Mouse (Mus musculus) forebrain, embryonic 11.5 days (tissue): ENCODE measurements around the gene Gfra4. TPM values are rescaled to one million over a fixed set of nuclear protein-coding genes. Genes with fewer than 3 reads are reported as not detected.

Source experiments
- ATAC-seq: fragments of 200-750 bp; cut with Nextera tagmentation; replicated peaks from 2 replicates; pipeline ENCODE4 v1.8.0; 2017; ENCODE audit warnings: moderate TSS enrichment; ENCODE audit not compliant: low FRiP score
- DNase-seq: peaks from one replicate; pipeline ENCODE4 v3.0.0-alpha.2; 2017; ENCODE audit warnings: low spot score
- H3K27ac ChIP-seq: fragments of 300-500 bp; sonication (generic); 2 replicates; pipeline ENCODE4 v1.5.1; 2014; ENCODE audit warnings: low read depth, low read length
- H3K27me3 ChIP-seq: fragments of 300-500 bp; sonication (generic); 2 replicates; pipeline ENCODE4 v1.6.1; 2014; ENCODE audit warnings: mild to moderate bottlenecking, low read length, mixed read lengths; ENCODE audit not compliant: control insufficient read depth, insufficient read depth
- H3K36me3 ChIP-seq: fragments of 300-500 bp; sonication (generic); 2 replicates; pipeline ENCODE4 v1.6.1; 2014; ENCODE audit warnings: mild to moderate bottlenecking, low read length, moderate library complexity, mixed read lengths; ENCODE audit not compliant: control insufficient read depth, insufficient read depth
- H3K4me1 ChIP-seq: fragments of 300-500 bp; sonication (generic); replicated peaks from 2 replicates; pipeline ENCODE4 v1.6.1; 2014; ENCODE audit warnings: low read length, mixed read lengths; ENCODE audit not compliant: control insufficient read depth, insufficient read depth
- H3K4me2 ChIP-seq: fragments of 300-500 bp; sonication (generic); 2 replicates; pipeline ENCODE4 v1.6.1; 2014; ENCODE audit warnings: low read depth, mild to moderate bottlenecking, low read length, moderate library complexity, mixed read lengths; ENCODE audit not compliant: severe bottlenecking
- H3K4me3 ChIP-seq: fragments of 300-500 bp; sonication (generic); 2 replicates; pipeline ENCODE4 v1.5.1; 2014; ENCODE audit warnings: low read depth, low read length
- H3K9ac ChIP-seq: fragments of 300-500 bp; sonication (generic); 2 replicates; pipeline ENCODE4 v1.6.1; 2014; ENCODE audit warnings: low read length
- H3K9me3 ChIP-seq: fragments of 300-500 bp; sonication (generic); 2 replicates; pipeline ENCODE4 v1.6.1; 2016; ENCODE audit warnings: low read length, mixed read lengths; ENCODE audit not compliant: control insufficient read depth
- WGBS: fragments of 180-500 bp; shearing (Covaris S2); extraction: QIAGEN DNeasy Blood & Tissue Kit; methylation state at CpG from one replicate; pipeline ENCODE4 v1.1.7; 2014; 5-methylcytosine and 5-hydroxymethylcytosine counted together
- polyA plus RNA-seq: library from polyadenylated mRNA; unstranded; fragments of >200 nt; fragmentation: Nextera tagmentation; extraction: Ambion mirVana; gene quantifications from 2 replicates; pipeline ENCODE4 v1.2.1, GENCODE M21; 2014

Gfra4 gene
- polyA plus RNA-seq = 3.4 and 4.0 TPM in 2 replicates

GRCm38 (mm10) chr2:131042988-131043387 lies at the start of gene Gfra4:
TSS of gene Gfra4 (minus strand) at chr2:131043088.
- Histone ChIP-seq H3K4me1 (0 out of 2 replicates have a peak, but pooled peaks cover 6% of the 10 kb centered on the region), H3K4me2 (no peak within 1 kb of the TSS), H3K27me3 (peaks cover 36% of the 10 kb centered on the region), H3K36me3 (no peaks in the 10 kb centered on the region), H3K27ac (no peak within 1 kb of the TSS), H3K4me3 (no peak within 1 kb of the TSS), H3K9me3 (no peaks in the 10 kb centered on the region), H3K9ac (no peak within 1 kb of the TSS)
- ATAC-seq (no peak), DNase-seq (no peak)
- WGBS = 76% methylated on average over 2 of the region's 2 CpGs

- WGBS = 81% methylated on average over 3 of the region's 3 CpGs
- Histone ChIP-seq H3K4me2 (no peak overlapping the region), H3K9ac (no peak overlapping the region), H3K36me3 (no peaks in the 10 kb centered on the region), H3K4me1 (no peaks in the 10 kb centered on the region), H3K9me3 (no peaks in the 10 kb centered on the region), H3K27ac (no peak overlapping the region), H3K4me3 (no peak overlapping the region), H3K27me3 (no peaks in the 10 kb centered on the region)
- ATAC-seq (no peak), DNase-seq (no peak)
Observed at GRCm38 (mm10) chr2:131090852-131091251, 48.0 kb upstream of the Gfra4 start.

- Histone ChIP-seq H3K9me3 (no peaks in the 10 kb centered on the region), H3K9ac (no peak overlapping the region), H3K27me3 (no peaks in the 10 kb centered on the region), H3K36me3 (no peaks in the 10 kb centered on the region), H3K4me3 (no peak overlapping the region), H3K4me1 (no peaks in the 10 kb centered on the region), H3K4me2 (no peak overlapping the region), H3K27ac (no peak overlapping the region)
- DNase-seq = no peak
- no peak for ATAC-seq
- WGBS = 96% methylated on average over 1 of the region's 1 CpGs
Observed at GRCm38 (mm10) chr2:131089634-131090033, 46.7 kb upstream of the Gfra4 start.

GRCm38 (mm10) chr2:131088581-131088980 lies 45.7 kb upstream of the Gfra4 start:
- Histone ChIP-seq H3K27ac (no peak overlapping the region), H3K36me3 (no peaks in the 10 kb centered on the region), H3K4me3 (no peak overlapping the region), H3K4me1 (no peaks in the 10 kb centered on the region), H3K9ac (no peak overlapping the region), H3K4me2 (no peak overlapping the region), H3K27me3 (no peaks in the 10 kb centered on the region), H3K9me3 (no peaks in the 10 kb centered on the region)
- ATAC-seq (no peak), DNase-seq (no peak)
- 78% methylated on average over 4 of the region's 4 CpGs for WGBS

- H3K9me3 ChIP-seq = no peaks in the 10 kb centered on the region
- no peaks in the 10 kb centered on the region for H3K27me3 ChIP-seq
- H3K4me2 ChIP-seq = no peak within 1 kb of the TSS
- no peaks in the 10 kb centered on the region for H3K36me3 ChIP-seq
- ATAC-seq = no peak
- H3K9ac ChIP-seq = no peak within 1 kb of the TSS
- no peak within 1 kb of the TSS for H3K27ac ChIP-seq
- 86% methylated on average over 11 of the region's 11 CpGs for WGBS
- H3K4me1 ChIP-seq = no peaks in the 10 kb centered on the region
- no peak for DNase-seq
- no peak within 1 kb of the TSS for H3K4me3 ChIP-seq
Observed at GRCm38 (mm10) chr2:131086667-131087390, 43.9 kb upstream of the Gfra4 start, which contains the start of gene Siglec1. TSS of gene Siglec1 (minus strand) at chr2:131086765.

GRCm38 (mm10) chr2:131084206-131084605 lies 41.3 kb upstream of the Gfra4 start:
- H3K27me3 ChIP-seq = no peaks in the 10 kb centered on the region
- ATAC-seq = no peak
- WGBS = 89% methylated on average over 4 of the region's 4 CpGs
- no peak overlapping the region for H3K4me2 ChIP-seq
- no peak overlapping the region for H3K9ac ChIP-seq
- no peak overlapping the region for H3K4me3 ChIP-seq
- DNase-seq = no peak
- no peaks in the 10 kb centered on the region for H3K9me3 ChIP-seq
- H3K36me3 ChIP-seq = no peaks in the 10 kb centered on the region
- no peak overlapping the region for H3K27ac ChIP-seq
- H3K4me1 ChIP-seq = no peaks in the 10 kb centered on the region

- ATAC-seq (no peak), DNase-seq (no peak)
- no peaks in the 10 kb centered on the region for H3K36me3 ChIP-seq
- H3K27me3 ChIP-seq = no peaks in the 10 kb centered on the region
- no peaks in the 10 kb centered on the region for H3K9me3 ChIP-seq
- no peak overlapping the region for H3K9ac ChIP-seq
- 86% methylated on average over 5 of the region's 5 CpGs for WGBS
- no peak overlapping the region for H3K27ac ChIP-seq
- no peak overlapping the region for H3K4me2 ChIP-seq
- no peaks in the 10 kb centered on the region for H3K4me1 ChIP-seq
- no peak overlapping the region for H3K4me3 ChIP-seq
Observed at GRCm38 (mm10) chr2:131080507-131080906, 37.6 kb upstream of the Gfra4 start.

GRCm38 (mm10) chr2:131072536-131072935 lies 29.6 kb upstream of the Gfra4 start:
- H3K27ac ChIP-seq = no peak overlapping the region
- DNase-seq (no peak), ATAC-seq (no peak)
- no peaks in the 10 kb centered on the region for H3K9me3 ChIP-seq
- H3K4me1 ChIP-seq = no peaks in the 10 kb centered on the region
- H3K27me3 ChIP-seq = no peaks in the 10 kb centered on the region
- no peak overlapping the region for H3K4me2 ChIP-seq
- no peaks in the 10 kb centered on the region for H3K36me3 ChIP-seq
- WGBS = 87% methylated on average over 10 of the region's 10 CpGs
- H3K9ac ChIP-seq = no peak overlapping the region
- H3K4me3 ChIP-seq = no peak overlapping the region

GRCm38 (mm10) chr2:131067481-131067880 lies 24.6 kb upstream of the Gfra4 start:
- no peak for DNase-seq
- no peak for ATAC-seq
- no peak overlapping the region for H3K27ac ChIP-seq
- no peak overlapping the region for H3K4me3 ChIP-seq
- H3K27me3 ChIP-seq = peaks cover 6% of the 10 kb centered on the region; the same call in 1 of the 2 replicates
- 77% methylated on average over 6 of the region's 6 CpGs for WGBS
- H3K9me3 ChIP-seq = no peaks in the 10 kb centered on the region
- H3K36me3 ChIP-seq = no peaks in the 10 kb centered on the region
- H3K4me1 ChIP-seq = no peaks in the 10 kb centered on the region
- no peak overlapping the region for H3K9ac ChIP-seq
- no peak overlapping the region for H3K4me2 ChIP-seq
